Mouse (Mus musculus) liver, adult 2 months (tissue): ENCODE results near the gene Adamts16.

Experiments used
- CTCF ChIP-seq: fragments of 200-500 bp; IDR thresholded peaks from 2 replicates; pipeline ENCODE4 v1.5.1; 2011; ENCODE audit warnings: low read depth, low read length, control low read depth
- POLR2A ChIP-seq: fragments of 200-500 bp; IDR thresholded peaks from 2 replicates; pipeline ENCODE4 v1.6.1; 2011; ENCODE audit warnings: low read length, control low read depth; ENCODE audit not compliant: insufficient read depth; ENCODE audit errors: extremely low read depth

DNA sequence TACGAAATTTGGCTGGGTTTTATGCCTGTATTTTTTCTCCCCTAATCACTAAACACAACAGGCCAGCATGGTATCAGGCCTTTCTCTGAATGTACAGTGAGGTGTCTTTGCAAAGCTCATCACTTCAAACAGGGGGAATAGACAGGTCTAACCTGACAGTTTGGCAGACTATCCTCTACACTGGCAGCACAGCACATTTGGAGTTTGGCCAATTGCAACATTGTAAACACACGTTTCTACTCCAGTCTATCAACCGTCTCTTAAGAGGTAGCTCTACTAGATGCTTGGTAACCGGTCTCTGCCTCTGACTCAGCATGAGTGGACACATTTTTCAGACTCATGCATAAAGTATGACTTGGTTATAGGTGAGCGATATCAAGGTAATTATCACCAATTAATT is 4.0 kb downstream of the Adamts16 start:
- TF ChIP-seq CTCF (no peak), POLR2A (no peak)
